Comparison of ENCODE assay signal across 7 mouse cellular contexts in the genomic region with DNA sequence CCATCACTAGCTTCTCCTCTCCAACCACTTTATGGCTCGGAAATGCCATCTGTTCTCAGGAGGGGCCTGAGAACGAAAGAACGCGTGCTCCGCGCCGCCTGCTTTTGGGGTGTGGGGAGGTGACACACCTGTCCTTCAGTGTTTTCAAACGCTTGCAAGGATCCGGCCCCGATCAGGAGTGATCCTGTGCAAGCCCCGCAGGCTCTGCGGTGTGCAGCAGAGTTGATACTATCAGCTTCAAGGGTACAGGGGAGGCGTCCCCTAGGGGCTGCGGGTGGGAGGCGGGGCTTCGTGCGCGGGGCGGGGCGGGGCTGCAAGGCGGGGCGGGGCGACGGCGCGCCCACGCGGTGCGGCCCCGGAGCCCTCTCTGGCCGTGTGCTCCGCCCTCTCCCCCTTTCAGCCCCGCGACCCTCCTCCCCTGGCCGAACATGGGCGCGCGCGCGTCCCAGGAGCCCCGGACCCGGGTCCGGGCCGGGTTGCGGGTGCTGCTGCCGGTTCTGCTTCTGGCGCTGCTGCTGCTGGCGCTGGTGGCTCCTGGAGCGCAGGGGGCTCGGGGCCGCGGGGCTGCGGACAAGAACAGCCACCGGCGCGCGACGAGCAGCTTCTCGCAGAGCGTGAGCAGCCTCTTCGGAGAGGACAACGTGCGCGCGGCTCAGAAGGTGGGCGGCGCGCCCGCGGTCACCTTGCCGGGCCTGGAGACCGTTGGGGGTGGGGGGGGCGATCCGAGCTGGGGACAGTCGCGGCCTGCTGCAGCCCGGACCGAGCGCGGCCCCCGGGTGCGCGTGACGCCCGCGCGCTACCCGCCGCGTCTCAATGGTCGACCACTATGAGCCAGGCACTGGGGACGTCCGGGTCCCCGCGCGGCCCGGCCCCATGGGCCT. TPM values are rescaled to one million over a fixed set of nuclear protein-coding genes. Genes with fewer than 3 reads are reported as not detected.
DNase-seq lines count a peak whose midpoint lies in the region; ATAC-seq and TF ChIP-seq lines count a peak whose summit lies in the region.

Gene Bri3bp (plus strand): TSS at position 335 of the 881 bp plus-strand sequence.

- H3K9me3 ChIP-seq in hindbrain, postnatal 0 days (ENCODE audit: low read length): no peaks in the 10 kb centered on the region
- H3K9me3 ChIP-seq in midbrain, embryonic 10.5 days (replicated peaks): no peaks in the 10 kb centered on the region

- H3K27ac ChIP-seq in gastrocnemius, adult 2 months: peak within 1 kb of the TSS; percentile 84
- H3K27ac ChIP-seq in hindbrain, postnatal 0 days: peak within 1 kb of the TSS; percentile 87
- H3K27ac ChIP-seq in midbrain, embryonic 10.5 days (replicated peaks): peak within 1 kb of the TSS; percentile 96

- H3K9ac ChIP-seq in hindbrain, postnatal 0 days (replicated peaks; ENCODE audit: low read length): peak within 1 kb of the TSS; percentile 88

- H3K4me3 ChIP-seq in gastrocnemius, adult 2 months: peak within 1 kb of the TSS; percentile 94
- peak within 1 kb of the TSS; percentile 81 for H3K4me3 ChIP-seq in hindbrain, postnatal 0 days (ENCODE audit: low read length)
- H3K4me3 ChIP-seq in midbrain, embryonic 10.5 days: peak within 1 kb of the TSS; percentile 92

- intact Hi-C loops in gastrocnemius, adult 2 months (cut with DNase I): no loop called here
- intact Hi-C loops in left cerebral cortex, postnatal 25 days (cut with DNase I): no loop called here

- peak; percentile 88 for ATAC-seq in hindbrain, postnatal 0 days

- H3K4me1 ChIP-seq in hindbrain, postnatal 0 days (ENCODE audit: insufficient read depth, low read length): peaks cover 9% of the 10 kb centered on the region; the same call in 1 of the 2 replicates
- peaks cover 22% of the 10 kb centered on the region for H3K4me1 ChIP-seq in midbrain, embryonic 10.5 days

- no peaks in the 10 kb centered on the region for H3K36me3 ChIP-seq in hindbrain, postnatal 0 days (ENCODE audit: insufficient read depth, low read length)
- H3K36me3 ChIP-seq in midbrain, embryonic 10.5 days: peaks cover 30% of the 10 kb centered on the region

- H3K27me3 ChIP-seq in hindbrain, postnatal 0 days (ENCODE audit: insufficient read depth, low read length): no peaks in the 10 kb centered on the region
- H3K27me3 ChIP-seq in midbrain, embryonic 10.5 days (ENCODE audit: low read depth, poor library complexity, severe bottlenecking): no peaks in the 10 kb centered on the region

- no peak for TF ChIP-seq CTCF in gastrocnemius, adult 2 months (IDR thresholded peaks at IDR 0.05)
- TF ChIP-seq CTCF in hindbrain, postnatal 0 days (IDR thresholded peaks at IDR 0.05; ENCODE audit: low read depth): 0 out of 2 replicates have a peak, but pooled peaks have one; percentile 15

- peak; percentile 48 for DNase-seq in WW6 (ENCODE audit: low read depth, low spot score)
- peak; percentile 66 for DNase-seq in cerebellum, adult 9-11 months
- peak; percentile 63 for DNase-seq in gastrocnemius, adult 2 months
- peak; percentile 80 for DNase-seq in hindbrain, postnatal 0 days (ENCODE audit: low spot score)
- peak; percentile 37 to 45 for DNase-seq in left cerebral cortex, postnatal 25 days (ENCODE audit: low spot score in 2 of 2)
- DNase-seq in midbrain, embryonic 10.5 days (ENCODE audit: low spot score): peak; percentile 85
- DNase-seq in spleen, adult 12 weeks (ENCODE audit: low spot score): peak; percentile 53

- H3K4me2 ChIP-seq in hindbrain, postnatal 0 days (ENCODE audit: low read depth, low read length): peak within 1 kb of the TSS; percentile 67

- WGBS in hindbrain, postnatal 0 days: under 1% methylated on average over 82 of the region's 97 CpGs
- WGBS in midbrain, embryonic 10.5 days: under 1% methylated on average over 86 of the region's 97 CpGs

RNA-seq across cellular contexts. Expression of gene Bri3bp, which starts in this region (rescaled TPM):
- 1 to 10 TPM; 2.5 to 3.9 TPM for total RNA-seq in gastrocnemius, adult 2 months (2021)
- 89.3 and 91.2 TPM in 2 replicates for total RNA-seq in hindbrain, postnatal 0 days (2014; rRNA removed)
- polyA plus RNA-seq in hindbrain, postnatal 0 days (2015; fragmentation: Nextera tagmentation; extraction: Ambion mirVana): 41.7 and 44.2 TPM in 2 replicates
- total RNA-seq in left cerebral cortex, postnatal 25 days (2021): 10 to 100 TPM; 92.5 to 95.3 TPM
- 49.2 and 54.7 TPM in 2 replicates for polyA plus RNA-seq in midbrain, embryonic 10.5 days (2016; fragmentation: Nextera tagmentation; extraction: Ambion mirVana)

Comparison
In these comparisons a context has a peak if more than half of its experiments do, and no peak if none do; other contexts are left out.
1. Peak in every context shown above with its lines: DNase-seq, ATAC-seq, H3K4me3 ChIP-seq and H3K27ac ChIP-seq.
2. RNA of gene Bri3bp (total RNA-seq): 92.5 to 95.3 TPM in left cerebral cortex, postnatal 25 days and 89.3 to 91.2 TPM in hindbrain, postnatal 0 days; 2.5 to 3.9 TPM in gastrocnemius, adult 2 months; every median in the first group is over 10 times any median in the second.